Mouse (Mus musculus): ENCODE measurements around the gene Cnp. TPM values are rescaled to one million over a fixed set of nuclear protein-coding genes. Genes with fewer than 3 reads are reported as not detected.
"Not testable (repeated sequence)": the region's sequence is repeated elsewhere in the genome, so short reads cannot be mapped to it uniquely, and the experiment has no call there.

Gene Cnp
- polyA plus RNA-seq, 1 experiment from 2014 or later: 31.4 TPM

- no peak overlapping the region; the same call in 1 of the 2 replicates for H3K4me2 ChIP-seq (replicated peaks; ENCODE audit: low read depth, low read length)
- no peak overlapping the region for H3K4me3 ChIP-seq (ENCODE audit: low read depth, low read length)
- ATAC-seq (peak; percentile 35), DNase-seq (ENCODE audit: low spot score) (peak; percentile 52)
- no peaks in the 10 kb centered on the region for H3K27me3 ChIP-seq (replicated peaks; ENCODE audit: insufficient read depth, low read length)
- no peak for TF ChIP-seq EP300 (IDR thresholded peaks at IDR 0.05)
- TF ChIP-seq CTCF (IDR thresholded peaks at IDR 0.05): no peak
- no peaks in the 10 kb centered on the region for H3K36me3 ChIP-seq (ENCODE audit: insufficient read depth, low read length)
- no peaks in the 10 kb centered on the region for H3K9me3 ChIP-seq (ENCODE audit: low read length)
- H3K27ac ChIP-seq (ENCODE audit: low read length): peak overlapping the region; percentile 59
- H3K4me1 ChIP-seq (ENCODE audit: insufficient read depth, low read depth, low read length): peaks cover 20% of the 10 kb centered on the region
- H3K9ac ChIP-seq (replicated peaks; ENCODE audit: low read depth): no peak overlapping the region
- WGBS: 57% methylated on average over 9 of the region's 9 CpGs
Measured at GRCm38 (mm10) chr11:100609997-100610680, 35.4 kb downstream of the Cnp start.

GRCm38 (mm10) chr11:100611627-100612026 lies 36.9 kb downstream of the Cnp start:
- WGBS: 85% methylated on average over 6 of the region's 6 CpGs
- H3K9ac ChIP-seq (replicated peaks; ENCODE audit: low read depth): no peak overlapping the region
- no peak overlapping the region for H3K4me2 ChIP-seq (replicated peaks; ENCODE audit: low read depth, low read length)
- DNase-seq (ENCODE audit: low spot score) (no peak), ATAC-seq (no peak)
- no peaks in the 10 kb centered on the region for H3K9me3 ChIP-seq (ENCODE audit: low read length)
- H3K4me1 ChIP-seq (ENCODE audit: insufficient read depth, low read depth, low read length): peaks cover 20% of the 10 kb centered on the region
- no peaks in the 10 kb centered on the region for H3K36me3 ChIP-seq (ENCODE audit: insufficient read depth, low read length)
- H3K4me3 ChIP-seq (ENCODE audit: low read depth, low read length): no peak overlapping the region
- TF ChIP-seq EP300 (IDR thresholded peaks at IDR 0.05): no peak
- 0 out of 2 replicates have a peak, but pooled peaks have one; percentile 16 for TF ChIP-seq CTCF (IDR thresholded peaks at IDR 0.05)
- H3K27ac ChIP-seq (ENCODE audit: low read length): no peak overlapping the region
- H3K27me3 ChIP-seq (replicated peaks; ENCODE audit: insufficient read depth, low read length): no peaks in the 10 kb centered on the region

- Histone ChIP-seq H3K9ac (replicated peaks; ENCODE audit: low read depth) (no peak overlapping the region), H3K4me2 (replicated peaks; ENCODE audit: low read depth, low read length) (no peak overlapping the region), H3K27ac (ENCODE audit: low read length) (no peak overlapping the region), H3K4me3 (ENCODE audit: low read depth, low read length) (no peak overlapping the region), H3K27me3 (replicated peaks; ENCODE audit: insufficient read depth, low read length) (no peaks in the 10 kb centered on the region), H3K9me3 (ENCODE audit: low read length) (no peaks in the 10 kb centered on the region), H3K4me1 (ENCODE audit: insufficient read depth, low read depth, low read length) (peaks cover 20% of the 10 kb centered on the region), H3K36me3 (ENCODE audit: insufficient read depth, low read length) (no peaks in the 10 kb centered on the region)
- TF ChIP-seq EP300 (IDR thresholded peaks at IDR 0.05): no peak
- no peak for TF ChIP-seq CTCF (IDR thresholded peaks at IDR 0.05)
- DNase-seq (ENCODE audit: low spot score): peak; percentile 73
- ATAC-seq: peak; percentile 35; the same call in 1 of the 2 replicates
- WGBS: 73% methylated on average over 3 of the region's 3 CpGs
Measured at GRCm38 (mm10) chr11:100613241-100613640, 38.5 kb downstream of the Cnp start.

GRCm38 (mm10) chr11:100616332-100616731 lies 41.6 kb downstream of the Cnp start:
- ATAC-seq (no peak), DNase-seq (ENCODE audit: low spot score) (no peak)
- no peak overlapping the region for H3K27ac ChIP-seq (ENCODE audit: low read length)
- no peaks in the 10 kb centered on the region for H3K9me3 ChIP-seq (ENCODE audit: low read length)
- TF ChIP-seq EP300 (IDR thresholded peaks at IDR 0.05): no peak
- no peak for TF ChIP-seq CTCF (IDR thresholded peaks at IDR 0.05)
- H3K4me2 ChIP-seq (replicated peaks; ENCODE audit: low read depth, low read length): no peak overlapping the region
- no peaks in the 10 kb centered on the region for H3K27me3 ChIP-seq (replicated peaks; ENCODE audit: insufficient read depth, low read length)
- H3K36me3 ChIP-seq (ENCODE audit: insufficient read depth, low read length): no peaks in the 10 kb centered on the region
- no peak overlapping the region for H3K4me3 ChIP-seq (ENCODE audit: low read depth, low read length)
- WGBS: 92% methylated on average over 5 of the region's 5 CpGs
- H3K9ac ChIP-seq (replicated peaks; ENCODE audit: low read depth): no peak overlapping the region
- H3K4me1 ChIP-seq (ENCODE audit: insufficient read depth, low read depth, low read length): peaks cover 5% of the 10 kb centered on the region; the same call in 1 of the 2 replicates

- H3K27me3 ChIP-seq (replicated peaks; ENCODE audit: insufficient read depth, low read length); H3K27ac ChIP-seq (ENCODE audit: low read length); H3K36me3 ChIP-seq (ENCODE audit: insufficient read depth, low read length); H3K4me1 ChIP-seq (ENCODE audit: insufficient read depth, low read depth, low read length); H3K9ac ChIP-seq (replicated peaks; ENCODE audit: low read depth); H3K4me2 ChIP-seq (replicated peaks; ENCODE audit: low read depth, low read length); H3K9me3 ChIP-seq (ENCODE audit: low read length); ATAC-seq; DNase-seq (ENCODE audit: low spot score); H3K4me3 ChIP-seq (ENCODE audit: low read depth, low read length): not testable (repeated sequence)
- 90% methylated on average over 7 of the region's 7 CpGs for WGBS
Measured at GRCm38 (mm10) chr11:100616836-100617235, 42.1 kb downstream of the Cnp start.

GRCm38 (mm10) chr11:100617480-100617879 lies 42.8 kb downstream of the Cnp start:
- H3K4me2 ChIP-seq (replicated peaks; ENCODE audit: low read depth, low read length): no peak overlapping the region
- no peak overlapping the region for H3K9ac ChIP-seq (replicated peaks; ENCODE audit: low read depth)

More at GRCm38 (mm10) chr11:100617480-100617879, 42.8 kb downstream of the Cnp start:
- Histone ChIP-seq H3K9me3 (ENCODE audit: low read length) (no peaks in the 10 kb centered on the region), H3K36me3 (ENCODE audit: insufficient read depth, low read length) (no peaks in the 10 kb centered on the region), H3K4me3 (ENCODE audit: low read depth, low read length) (no peak overlapping the region), H3K27me3 (replicated peaks; ENCODE audit: insufficient read depth, low read length) (no peaks in the 10 kb centered on the region), H3K27ac (ENCODE audit: low read length) (no peak overlapping the region), H3K4me1 (ENCODE audit: insufficient read depth, low read depth, low read length) (peaks cover 5% of the 10 kb centered on the region; the same call in 1 of the 2 replicates)
- 83% methylated on average over 4 of the region's 4 CpGs for WGBS
- TF ChIP-seq EP300 (IDR thresholded peaks at IDR 0.05) (no peak), CTCF (IDR thresholded peaks at IDR 0.05) (no peak)
- no peak for ATAC-seq
- DNase-seq (ENCODE audit: low spot score): no peak
